Mouse (Mus musculus) cortical plate, adult 2 months (tissue): Measurements from ENCODE around the gene Tcf3. TPM values are rescaled to one million over a fixed set of nuclear protein-coding genes. Genes with fewer than 3 reads are reported as not detected.
A peak's percentile ranks its signal among the peaks of the same experiment; 100 is the strongest.

ENCODE experiments used
- H3K27ac ChIP-seq: fragments of 200-500 bp; 2 replicates; pipeline ENCODE4 v1.5.1; 2012; ENCODE audit warnings: low read length, control low read depth, inconsistent platforms; ENCODE audit not compliant: insufficient read depth
- H3K4me1 ChIP-seq: fragments of 200-500 bp; 2 replicates; pipeline ENCODE4 v1.6.1; 2011; ENCODE audit warnings: low read length; ENCODE audit not compliant: control insufficient read depth, insufficient read depth
- H3K4me3 ChIP-seq: fragments of 200-500 bp; 2 replicates; pipeline ENCODE4 v1.5.1; 2011; ENCODE audit warnings: mild to moderate bottlenecking, low read length, control low read depth; ENCODE audit not compliant: insufficient read depth
- CTCF ChIP-seq: fragments of 200-500 bp; IDR thresholded peaks from 2 replicates; pipeline ENCODE4 v1.5.1; 2011; ENCODE audit warnings: mild to moderate bottlenecking, control low read depth, low read length; ENCODE audit not compliant: insufficient read depth; ENCODE audit errors: extremely low read depth
- POLR2A ChIP-seq: fragments of 200-500 bp; IDR thresholded peaks from 2 replicates; pipeline ENCODE4 v1.6.1; 2011; ENCODE audit warnings: mild to moderate bottlenecking, low read length, control low read depth; ENCODE audit not compliant: insufficient read depth; ENCODE audit errors: extremely low read depth
- polyA plus RNA-seq: library from polyadenylated mRNA; depleted of rRNA; stranded (reverse); fragments of >200 nt; gene quantifications from 2 replicates; pipeline ENCODE4 v1.2.3, GENCODE M21; 2012

The Tcf3 gene
- polyA plus RNA-seq, 1 experiment, result 25.5 TPM

DNA sequence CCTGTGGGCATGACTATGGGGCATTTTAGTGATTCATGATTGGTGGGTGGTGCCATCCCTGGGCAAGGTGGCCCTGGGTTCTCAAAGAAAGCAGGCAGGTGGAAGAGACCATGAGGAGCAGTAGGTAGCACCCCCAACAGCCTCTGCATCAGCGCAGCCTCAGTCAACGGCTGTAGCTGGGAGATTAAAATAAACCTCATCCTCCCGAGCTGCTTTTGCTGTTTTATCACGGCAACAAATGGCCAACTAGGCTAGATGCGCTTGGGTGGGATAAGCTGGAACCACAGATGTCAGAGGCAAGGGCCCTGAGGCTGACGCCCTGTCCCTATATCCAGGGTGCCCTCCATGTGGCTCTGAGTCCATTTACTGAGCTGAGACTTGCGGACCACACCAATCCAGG is 48.7 kb downstream of the Tcf3 start:
- H3K27ac ChIP-seq, result no peak overlapping the region
- H3K4me1 ChIP-seq, result peaks cover 4% of the 10 kb centered on the region; the same call in 1 of the 2 replicates
- peak overlapping the region; percentile 55 for H3K4me3 ChIP-seq
- no peak for TF ChIP-seq POLR2A
- no peak for TF ChIP-seq CTCF

- H3K27ac ChIP-seq, result no peak overlapping the region
These were observed 49.3 kb downstream of the Tcf3 start for GRCm38 (mm10) chr10:80384115-80384639.

GRCm38 (mm10) chr10:80383431-80383830 is 50.0 kb downstream of the Tcf3 start:
- H3K4me1 ChIP-seq, result peaks cover 4% of the 10 kb centered on the region; the same call in 1 of the 2 replicates
- no peak for TF ChIP-seq POLR2A
- peak; percentile 29; the same call in 1 of the 2 replicates for TF ChIP-seq CTCF
- H3K4me3 ChIP-seq, result no peak overlapping the region
- H3K27ac ChIP-seq, result no peak overlapping the region

More at GRCm38 (mm10) chr10:80384115-80384639, 49.3 kb downstream of the Tcf3 start:
- H3K4me1 ChIP-seq, result peaks cover 4% of the 10 kb centered on the region; the same call in 1 of the 2 replicates
- H3K4me3 ChIP-seq, result no peak overlapping the region
- TF ChIP-seq POLR2A (no peak), CTCF (no peak)

- Histone ChIP-seq H3K27ac (no peak overlapping the region), H3K4me3 (no peak overlapping the region), H3K4me1 (peaks cover 4% of the 10 kb centered on the region; the same call in 1 of the 2 replicates)
- TF ChIP-seq CTCF (no peak), POLR2A (no peak)
These were observed 50.6 kb downstream of the Tcf3 start for GRCm38 (mm10) chr10:80382641-80383365.

- Histone ChIP-seq H3K4me3 (no peak overlapping the region), H3K4me1 (no peaks in the 10 kb centered on the region), H3K27ac (no peak overlapping the region)
- TF ChIP-seq POLR2A (no peak), CTCF (peak; percentile 31; the same call in 1 of the 2 replicates)
These were observed 55.7 kb downstream of the Tcf3 start for GRCm38 (mm10) chr10:80377716-80378115.

GRCm38 (mm10) chr10:80376160-80376559 is 57.3 kb downstream of the Tcf3 start:
- Histone ChIP-seq H3K4me3 (no peak overlapping the region), H3K27ac (no peak overlapping the region), H3K4me1 (no peaks in the 10 kb centered on the region)
- peak; percentile 87 for TF ChIP-seq CTCF
- no peak for TF ChIP-seq POLR2A

- no peak overlapping the region for H3K4me3 ChIP-seq
- no peak for TF ChIP-seq POLR2A
- peak; percentile 66 for TF ChIP-seq CTCF
These were observed 59.4 kb downstream of the Tcf3 start for GRCm38 (mm10) chr10:80374063-80374462.

GRCm38 (mm10) chr10:80372706-80373105 is 60.7 kb downstream of the Tcf3 start:
- TF ChIP-seq CTCF (no peak), POLR2A (no peak)

More at GRCm38 (mm10) chr10:80374063-80374462, 59.4 kb downstream of the Tcf3 start:
- Histone ChIP-seq H3K27ac (no peak overlapping the region), H3K4me1 (no peaks in the 10 kb centered on the region)

GRCm38 (mm10) chr10:80371983-80372382 is 61.5 kb downstream of the Tcf3 start:
- Histone ChIP-seq H3K4me1 (no peaks in the 10 kb centered on the region), H3K4me3 (no peak overlapping the region), H3K27ac (no peak overlapping the region)
- TF ChIP-seq CTCF (no peak), POLR2A (no peak)

More at GRCm38 (mm10) chr10:80372706-80373105, 60.7 kb downstream of the Tcf3 start:
- Histone ChIP-seq H3K27ac (no peak overlapping the region), H3K4me3 (no peak overlapping the region), H3K4me1 (no peaks in the 10 kb centered on the region)
